Mouse (Mus musculus) myocyte (in vitro differentiated cells): ENCODE measurements around the gene Gm609.

Source experiments
- CEBPB ChIP-seq: IDR thresholded peaks from 2 replicates; pipeline ENCODE4 v1.6.1; 2011; ENCODE audit warnings: mild to moderate bottlenecking, moderate library complexity; ENCODE audit not compliant: poor library complexity, insufficient read depth, severe bottlenecking
- MAX ChIP-seq: IDR thresholded peaks from one replicate; pipeline ENCODE4 v1.6.1; 2011; ENCODE audit warnings: low read depth, mild to moderate bottlenecking, control low read depth
- POLR2A ChIP-seq: IDR thresholded peaks from one replicate; pipeline ENCODE4 v1.6.1; 2011; ENCODE audit warnings: low read depth, mild to moderate bottlenecking, control low read depth, moderate library complexity; ENCODE audit not compliant: insufficient read length
- REST ChIP-seq: IDR thresholded peaks from one replicate; pipeline ENCODE4 v1.6.1; 2011; ENCODE audit warnings: mild to moderate bottlenecking, control low read depth, moderate library complexity; ENCODE audit not compliant: insufficient read depth, insufficient read length
- TCF12 ChIP-seq: IDR thresholded peaks from one replicate; pipeline ENCODE4 v1.6.1; 2011; ENCODE audit warnings: mild to moderate bottlenecking, control low read depth; ENCODE audit not compliant: poor library complexity, insufficient read depth, severe bottlenecking
- USF1 ChIP-seq: IDR thresholded peaks from one replicate; pipeline ENCODE4 v1.6.1; 2011; ENCODE audit warnings: low read depth, mild to moderate bottlenecking, control low read depth, moderate library complexity

GRCm38 (mm10) chr16:45371076-45371475 is 121.7 kb downstream of the Gm609 start:
- TF ChIP-seq USF1 (no peak), POLR2A (no peak), MAX (no peak), CEBPB (no peak), TCF12 (no peak), REST (no peak)
